Mouse (Mus musculus) kidney, adult 18-20 months (tissue): Measurements from ENCODE around the gene 4930523C07Rik.

Experiments used
- DNase-seq: peaks from one replicate; pipeline ENCODE4 v3.0.0; 2021

4930523C07Rik gene

GRCm38 (mm10) chr1:160046786-160047185, 2.6 kb downstream of the 4930523C07Rik start:
- no peak for DNase-seq

GRCm38 (mm10) chr1:160047481-160047931, 3.3 kb downstream of the 4930523C07Rik start:
- no peak for DNase-seq

- no peak for DNase-seq
Observed at GRCm38 (mm10) chr1:160049131-160049880, 5.1 kb downstream of the 4930523C07Rik start.

DNA sequence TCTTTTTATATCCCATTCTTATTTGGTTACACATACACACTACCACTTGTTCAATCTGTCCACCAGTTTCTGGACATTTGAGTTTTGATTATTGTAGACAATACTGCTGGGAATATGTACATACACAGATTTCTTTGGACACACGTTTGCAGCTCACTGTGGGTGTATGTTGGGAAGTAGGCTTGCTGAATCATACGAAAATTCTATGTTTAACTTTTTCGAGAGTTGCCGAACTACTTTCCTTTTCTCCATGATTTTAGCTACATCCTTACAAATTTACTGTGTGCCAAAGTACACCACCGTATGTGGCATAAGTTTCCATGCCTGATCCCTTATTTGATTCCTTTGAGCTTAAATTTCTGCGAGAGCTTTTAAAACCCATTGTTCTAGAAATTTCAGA, 6.7 kb downstream of the 4930523C07Rik start:
- DNase-seq: no peak

DNA sequence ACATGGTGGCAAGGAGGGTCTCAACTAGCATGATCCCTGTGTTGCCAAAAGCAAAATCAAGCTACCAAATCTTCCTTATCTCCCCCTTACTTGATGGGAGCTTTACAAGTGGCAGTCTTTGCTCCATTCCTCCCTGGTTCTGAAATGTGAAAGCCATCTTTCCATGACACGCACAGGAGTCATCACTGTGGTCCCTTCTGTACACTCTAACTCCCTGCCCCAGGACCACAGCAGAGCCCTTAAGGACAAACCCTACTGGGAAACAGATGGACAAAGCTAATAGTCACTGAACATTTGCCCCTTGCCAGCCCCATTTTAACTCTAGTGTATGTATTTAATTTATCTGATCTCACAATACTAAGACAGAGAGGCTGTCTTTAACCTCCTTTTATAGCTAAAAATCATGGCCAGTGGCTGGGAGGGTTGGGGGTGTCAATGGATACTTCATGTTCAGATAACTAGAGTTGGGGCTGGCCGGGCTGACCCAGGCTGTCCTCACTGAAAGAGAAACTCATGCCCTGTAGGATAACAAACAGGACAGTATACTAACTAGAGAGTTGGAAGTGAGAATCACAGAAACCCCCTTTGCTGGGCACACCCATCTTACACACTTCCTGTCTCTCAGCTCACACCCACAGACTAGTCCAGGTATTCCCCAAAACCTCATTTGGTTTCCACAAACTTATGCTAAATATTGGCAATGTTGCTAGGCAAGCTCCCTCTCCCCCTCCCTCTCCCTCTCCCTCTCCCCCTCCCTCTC, 8.6 kb downstream of the 4930523C07Rik start:
- no peak for DNase-seq

- no peak for DNase-seq
Observed at GRCm38 (mm10) chr1:160053510-160054305, 9.5 kb downstream of the 4930523C07Rik start.

DNA sequence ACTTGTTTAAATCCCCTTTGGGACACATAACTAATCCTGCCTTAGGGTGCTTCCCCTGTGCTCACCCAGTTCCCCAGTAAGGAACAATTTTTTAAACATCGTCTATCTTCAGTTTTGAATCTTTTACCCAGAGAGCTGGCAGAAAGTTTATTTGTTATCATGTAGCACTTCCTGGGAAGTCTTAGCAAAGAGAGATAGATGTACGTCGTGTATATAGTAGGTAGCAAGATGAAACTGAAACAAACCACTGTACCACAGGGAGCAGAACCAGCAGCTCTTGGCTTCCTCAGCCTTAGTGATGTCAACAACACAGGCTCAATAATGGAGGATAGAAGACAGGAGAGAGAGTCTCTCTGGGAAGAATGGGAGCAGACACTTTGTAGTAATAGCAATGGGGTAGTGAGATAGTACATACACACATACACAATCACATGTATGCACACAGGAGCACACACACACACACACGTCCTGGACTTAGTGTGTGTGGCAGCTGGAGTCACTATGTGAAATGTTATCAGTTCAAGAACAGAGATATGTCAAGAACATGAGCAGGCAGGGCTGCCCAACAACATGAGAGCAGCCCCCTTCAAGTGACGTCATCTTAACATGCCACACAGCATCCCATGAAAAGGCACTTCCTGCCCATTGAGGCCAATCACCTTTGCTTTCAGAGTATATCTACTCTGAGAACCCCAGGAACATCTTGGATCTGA, 10.3 kb downstream of the 4930523C07Rik start:
- no peak for DNase-seq

DNA sequence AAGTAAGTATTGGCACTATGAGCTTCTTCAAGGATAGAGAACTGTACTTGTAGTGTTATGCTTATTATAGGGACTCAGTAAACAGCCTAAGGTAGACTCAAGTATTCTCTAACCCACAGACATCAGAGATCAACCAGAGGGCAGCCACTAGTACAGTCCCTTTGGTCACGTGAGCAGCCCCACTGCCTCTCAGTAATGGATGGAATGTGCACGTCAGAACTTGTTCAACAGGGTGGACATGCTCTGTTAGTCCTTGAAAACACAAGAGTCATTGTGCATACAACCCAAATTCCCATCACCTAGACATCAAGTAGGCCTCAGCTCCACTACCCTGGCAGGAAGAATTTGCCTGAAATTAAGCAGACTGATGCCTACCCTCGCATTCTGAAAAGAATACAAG, 13.5 kb downstream of the 4930523C07Rik start:
- peak; percentile 23 for DNase-seq

- DNase-seq: no peak
Observed at GRCm38 (mm10) chr1:160059908-160060307, 15.7 kb downstream of the 4930523C07Rik start.

GRCm38 (mm10) chr1:160060542-160060941, 16.4 kb downstream of the 4930523C07Rik start:
- no peak for DNase-seq

GRCm38 (mm10) chr1:160061321-160061720, 17.1 kb downstream of the 4930523C07Rik start:
- DNase-seq: no peak

- peak; percentile 50 for DNase-seq
Observed at GRCm38 (mm10) chr1:160061725-160062366, 17.7 kb downstream of the 4930523C07Rik start.

- DNase-seq: no peak
Observed at GRCm38 (mm10) chr1:160064547-160065144, 20.5 kb downstream of the 4930523C07Rik start.

GRCm38 (mm10) chr1:160078882-160079661, 34.9 kb downstream of the 4930523C07Rik start:
- DNase-seq: peak; percentile 57

DNA sequence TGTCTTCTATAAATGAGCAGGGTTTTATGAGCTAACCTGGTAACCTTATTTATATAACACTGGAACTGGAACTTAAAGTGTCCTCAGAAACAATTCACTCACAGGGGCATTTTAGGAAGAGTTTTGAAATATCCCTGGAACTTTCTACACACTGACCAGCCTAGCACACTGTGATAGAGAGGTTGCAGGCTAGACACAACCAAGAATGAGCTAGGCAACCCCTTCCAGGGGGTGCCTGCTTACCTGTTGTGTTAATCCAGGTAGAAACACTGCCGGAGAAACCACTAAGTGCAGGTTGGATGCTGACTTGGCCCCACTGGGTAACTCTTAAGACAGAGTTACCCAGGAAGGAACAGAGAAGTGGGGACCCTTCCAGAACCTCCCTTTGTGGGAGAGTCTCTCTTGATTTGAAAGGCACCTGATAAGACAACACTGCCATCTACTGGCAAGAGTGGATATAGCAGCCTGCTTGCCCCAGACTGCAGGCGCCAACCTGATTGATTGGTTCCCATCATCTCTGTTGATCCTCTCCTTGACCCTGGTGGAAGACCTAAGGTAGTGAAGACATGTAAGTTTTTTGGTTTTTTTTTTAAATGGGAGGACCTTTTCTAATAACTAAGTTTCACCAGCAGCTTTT, 36.7 kb downstream of the 4930523C07Rik start:
- DNase-seq: peak; percentile 81

- no peak for DNase-seq
Observed at GRCm38 (mm10) chr1:160082647-160083046, 38.5 kb downstream of the 4930523C07Rik start.

GRCm38 (mm10) chr1:160084239-160084638, 40.1 kb downstream of the 4930523C07Rik start:
- DNase-seq: no peak

DNA sequence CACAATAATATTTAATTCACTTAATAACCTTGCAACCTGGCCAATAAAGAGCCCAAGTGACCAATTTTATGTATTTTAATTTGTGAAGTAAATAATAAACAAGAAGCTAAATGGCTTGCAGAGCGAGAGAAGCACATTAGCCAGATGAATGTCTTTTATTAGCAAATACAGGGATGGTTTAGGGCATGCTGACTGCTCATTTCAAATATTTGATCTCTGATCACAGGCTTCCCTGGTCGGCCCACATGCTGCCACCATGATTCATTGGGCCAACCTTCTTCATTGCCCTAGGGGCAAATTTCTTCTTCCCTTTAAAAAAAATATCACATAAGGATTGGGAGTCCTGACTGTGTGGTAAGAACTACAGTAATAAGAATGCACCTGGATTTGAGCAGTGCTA, 42.5 kb downstream of the 4930523C07Rik start:
- no peak for DNase-seq

DNA sequence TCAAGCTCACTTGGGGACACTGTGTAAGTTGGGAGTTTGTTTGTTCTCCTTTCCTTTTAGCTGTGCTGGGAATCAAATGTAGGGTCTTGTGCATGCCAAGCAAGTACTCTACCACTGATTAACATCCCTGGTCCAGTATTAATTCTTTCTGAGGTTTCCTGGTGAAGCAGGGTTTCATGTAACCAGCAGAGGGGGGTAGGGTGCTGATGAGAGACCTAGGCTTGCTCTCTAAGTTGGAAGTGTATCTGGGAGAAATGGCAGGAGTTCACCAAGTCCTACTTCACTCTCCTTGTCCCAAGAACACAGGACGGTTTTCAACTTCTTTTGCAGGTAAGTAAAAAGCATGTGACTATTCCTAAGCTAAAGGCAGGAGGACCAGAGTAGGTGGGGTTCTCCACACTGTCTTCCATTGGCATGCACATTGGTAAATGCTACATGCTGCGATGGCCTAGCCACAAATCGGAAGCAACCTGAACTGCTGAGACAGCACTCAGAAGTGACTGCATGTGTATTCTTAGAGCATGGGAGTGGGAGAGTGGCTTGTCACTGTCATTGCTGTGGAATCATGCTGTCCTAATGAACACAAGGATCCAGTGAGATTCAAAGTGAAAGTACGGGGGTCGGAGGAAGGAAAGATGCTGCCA, 55.6 kb downstream of the 4930523C07Rik start:
- DNase-seq: no peak

DNA sequence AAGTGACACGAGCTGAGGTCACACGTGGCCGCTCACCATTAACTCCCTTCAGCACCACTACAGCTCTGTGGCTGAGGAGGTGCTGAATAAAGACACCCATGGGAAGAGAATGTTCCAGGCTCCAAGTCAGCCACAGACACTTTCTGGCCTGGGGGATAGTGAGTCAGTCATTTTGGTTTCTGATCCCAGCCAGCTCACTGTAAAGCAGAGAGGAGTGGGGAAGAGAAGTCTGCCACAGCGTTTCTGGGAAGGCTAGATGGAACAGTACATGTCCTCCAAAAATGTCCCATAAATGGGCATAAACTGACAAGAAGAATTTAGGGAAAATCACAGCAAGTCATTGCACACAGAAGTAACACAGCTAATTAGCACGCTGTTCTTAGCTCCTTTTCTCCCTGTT, 56.8 kb downstream of the 4930523C07Rik start:
- no peak for DNase-seq
